Mouse (Mus musculus) subcutaneous adipose tissue, adult 2 months (tissue): ENCODE data around the gene 1700109H08Rik. TPM values are rescaled to one million over a fixed set of nuclear protein-coding genes. Genes with fewer than 3 reads are reported as not detected.

ENCODE experiments used
- polyA plus RNA-seq: library from polyadenylated mRNA; depleted of rRNA; stranded (reverse); fragments of >200 nt; gene quantifications from 2 replicates; pipeline ENCODE4 v1.2.3, GENCODE M21; 2012; ENCODE audit warnings: low replicate concordance; rRNA removed

The 1700109H08Rik gene
- 1.9 and 2.7 TPM in 2 replicates for polyA plus RNA-seq

GRCm38 (mm10) chr5:3571266-3571665, at the start of gene 1700109H08Rik:
Gene 1700109H08Rik (plus strand): TSS chr5:3571566.

GRCm38 (mm10) chr5:3543629-3544479, 27.5 kb upstream of the 1700109H08Rik start, which contains the start of gene Fam133b:
Gene Fam133b (plus strand): TSS chr5:3543833.

GRCm38 (mm10) chr5:3595693-3596398, 24.5 kb downstream of the 1700109H08Rik start, which contains the start of gene Pex1:
Gene Pex1 (plus strand): TSS chr5:3596066.

GRCm38 (mm10) chr5:3596399-3596766, 25.0 kb downstream of the 1700109H08Rik start, which contains the start of gene Rbm48:
Gene Rbm48 (minus strand): TSS chr5:3596585.

Other genes starting within 250 kb of the 1700109H08Rik start
- 5.4 and 18.8 TPM in 2 replicates for gene Cdk6, start 230.1 kb upstream of the 1700109H08Rik start, polyA plus RNA-seq
- gene Fam133b, start 27.7 kb upstream of the 1700109H08Rik start, polyA plus RNA-seq: 6.0 and 8.3 TPM in 2 replicates
- gene Pex1, start 24.5 kb downstream of the 1700109H08Rik start, polyA plus RNA-seq: 12.4 and 13.1 TPM in 2 replicates
- gene Rbm48, start 25.0 kb downstream of the 1700109H08Rik start, polyA plus RNA-seq: 6.2 and 7.1 TPM in 2 replicates
- not detected in 2 replicates for gene Tmbim7, start 79.6 kb downstream of the 1700109H08Rik start, polyA plus RNA-seq
- gene Gatad1, start 85.6 kb downstream of the 1700109H08Rik start, polyA plus RNA-seq: 61.3 and 74.1 TPM in 2 replicates
- 10.3 and 13.5 TPM in 2 replicates for gene Ankib1, start 231.4 kb downstream of the 1700109H08Rik start, polyA plus RNA-seq
- 10.7 and 14.5 TPM in 2 replicates for gene Krit1, start 231.6 kb downstream of the 1700109H08Rik start, polyA plus RNA-seq